Mouse (Mus musculus): Measurements from ENCODE around the gene Atp2c1. TPM values are rescaled to one million over a fixed set of nuclear protein-coding genes. Genes with fewer than 3 reads are reported as not detected.
A peak's percentile ranks its signal among the peaks of the same experiment; 100 is the strongest.

Gene Atp2c1
- polyA plus RNA-seq, 1 experiment, result 111 TPM

DNA sequence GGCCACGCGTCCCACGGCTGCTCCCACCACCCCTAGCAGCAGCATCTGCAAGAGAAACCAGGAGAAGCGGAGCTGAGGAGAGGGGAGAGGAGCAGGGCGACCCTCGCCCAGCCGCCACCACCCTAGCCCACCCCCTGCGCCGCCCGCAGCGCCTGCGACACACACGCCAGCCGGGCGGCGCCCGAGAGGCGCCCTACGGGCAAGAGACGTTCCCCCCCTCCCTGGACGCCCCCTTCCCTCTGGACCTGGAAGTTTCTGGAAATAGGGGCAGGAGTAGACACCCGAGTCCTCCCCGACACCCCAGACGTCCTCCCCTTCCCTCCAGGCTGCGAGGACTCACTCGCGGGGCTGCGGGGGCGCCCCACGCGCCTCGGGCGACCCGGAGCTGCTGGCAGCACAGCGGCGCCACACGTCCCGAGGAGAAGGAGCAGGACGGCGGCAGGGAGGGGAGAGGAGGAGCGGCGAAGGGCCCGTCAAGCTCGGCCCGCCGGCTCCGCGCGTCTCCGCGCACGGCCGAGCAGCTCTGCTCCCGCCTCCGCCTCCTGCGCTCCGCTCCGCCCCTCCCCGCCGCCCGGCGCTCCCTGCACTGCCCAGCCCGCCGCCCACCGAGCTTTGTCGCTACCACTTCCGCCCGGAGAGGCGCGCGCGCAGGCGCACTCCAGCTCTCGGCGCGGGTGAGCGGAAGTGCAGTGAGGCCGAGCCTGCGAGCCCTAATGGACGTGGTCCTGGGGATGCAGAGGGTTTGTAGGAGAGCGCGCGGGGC lies 32.4 kb downstream of the Atp2c1 start:
- Histone ChIP-seq H3K4me1 (ENCODE audit: control insufficient read depth, insufficient read depth, low read length) (peaks cover 4% of the 10 kb centered on the region), H3K4me3 (ENCODE audit: insufficient read depth, low read length) (peak overlapping the region; percentile 99), H3K27ac (ENCODE audit: insufficient read depth, low read length) (peak overlapping the region; percentile 88)
- TF ChIP-seq CTCF (IDR thresholded peaks at IDR 0.05; ENCODE audit: borderline replicate concordance, insufficient read depth, low read length) (no peak), POLR2A (IDR thresholded peaks at IDR 0.05; ENCODE audit: low read depth, low read length) (peak; percentile 83)

DNA sequence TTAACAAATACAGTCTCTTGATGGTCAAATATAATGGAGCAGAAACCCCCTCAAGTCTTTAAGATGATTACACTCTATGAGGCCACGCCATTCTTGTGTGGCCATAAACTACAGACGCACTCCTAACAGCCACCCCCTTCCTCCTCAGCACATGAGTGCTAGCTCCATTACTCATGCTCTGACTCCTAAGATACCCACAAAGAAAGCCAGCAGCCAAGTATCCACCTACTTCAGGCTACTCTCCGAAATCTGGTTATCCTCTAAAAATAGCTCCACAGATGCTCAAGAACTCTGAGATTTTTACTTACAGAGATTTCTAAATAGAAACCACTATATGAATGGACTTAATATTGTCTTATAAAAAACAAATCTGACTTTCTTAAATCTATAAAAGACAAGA lies 34.4 kb downstream of the Atp2c1 start:
- H3K4me3 ChIP-seq (ENCODE audit: insufficient read depth, low read length), result peak overlapping the region; percentile 37; the same call in 1 of the 2 replicates
- no peak for TF ChIP-seq POLR2A (IDR thresholded peaks at IDR 0.05; ENCODE audit: low read depth, low read length)
- no peak for TF ChIP-seq CTCF (IDR thresholded peaks at IDR 0.05; ENCODE audit: borderline replicate concordance, insufficient read depth, low read length)
- H3K27ac ChIP-seq (ENCODE audit: insufficient read depth, low read length), result peak overlapping the region; percentile 75; the same call in 1 of the 2 replicates
- H3K4me1 ChIP-seq (ENCODE audit: control insufficient read depth, insufficient read depth, low read length), result peaks cover 4% of the 10 kb centered on the region

DNA sequence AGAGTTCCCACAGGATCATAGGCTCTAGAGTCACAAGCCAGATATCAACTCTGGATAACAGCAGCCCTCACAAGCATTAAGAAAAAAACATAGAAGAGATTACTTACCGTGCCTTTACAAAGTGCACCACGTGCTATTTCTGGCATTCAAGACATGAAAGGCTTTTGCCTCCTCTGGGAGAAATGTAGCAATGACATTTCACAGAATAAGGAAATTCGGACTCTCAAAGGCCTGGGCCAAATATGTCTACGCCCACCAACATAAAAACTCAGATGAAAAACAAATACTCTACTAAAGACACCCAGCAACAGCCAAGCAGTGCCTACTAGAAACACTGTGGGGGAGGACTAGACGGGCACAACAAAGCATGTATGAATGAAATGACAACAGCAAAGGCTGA lies 38.8 kb downstream of the Atp2c1 start:
- Histone ChIP-seq H3K27ac (ENCODE audit: insufficient read depth, low read length) (no peak overlapping the region), H3K4me3 (ENCODE audit: insufficient read depth, low read length) (no peak overlapping the region), H3K4me1 (ENCODE audit: control insufficient read depth, insufficient read depth, low read length) (peaks cover 4% of the 10 kb centered on the region)
- TF ChIP-seq CTCF (IDR thresholded peaks at IDR 0.05; ENCODE audit: borderline replicate concordance, insufficient read depth, low read length) (no peak), POLR2A (IDR thresholded peaks at IDR 0.05; ENCODE audit: low read depth, low read length) (no peak)

DNA sequence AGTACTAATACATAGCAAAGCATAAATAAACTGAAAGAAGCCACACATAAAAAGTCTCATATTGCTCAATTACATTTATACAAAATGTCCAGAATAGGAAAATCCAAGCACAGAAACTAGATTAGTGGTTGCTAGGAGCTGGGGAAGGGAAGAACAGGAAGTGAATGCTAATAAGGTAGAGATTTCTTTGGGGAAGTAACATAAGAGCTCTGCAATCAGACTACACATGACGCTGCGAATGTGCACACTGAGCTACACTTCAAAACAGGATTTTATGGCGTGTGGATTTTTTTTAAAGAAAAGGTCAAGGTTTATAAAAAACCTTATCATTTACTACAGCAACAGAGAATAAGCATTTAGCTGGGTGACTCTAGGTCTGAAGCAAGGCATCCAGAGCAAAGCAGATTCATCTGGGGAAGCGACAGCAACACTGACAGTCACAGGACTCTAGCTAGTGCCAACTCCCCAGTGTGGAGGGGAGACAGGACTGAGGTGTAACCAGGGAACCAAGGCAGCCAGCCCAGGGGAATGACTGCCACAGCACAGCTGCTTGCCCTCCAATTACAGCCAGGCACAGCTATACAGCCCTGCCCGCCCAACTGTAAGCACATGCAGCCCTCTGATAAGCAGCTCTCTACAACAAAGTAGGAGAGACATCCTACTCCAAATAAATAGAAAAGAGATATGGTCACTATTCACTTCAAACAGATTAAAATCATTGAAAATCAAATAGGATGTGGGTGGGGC lies 42.6 kb downstream of the Atp2c1 start:
- H3K27ac ChIP-seq (ENCODE audit: insufficient read depth, low read length), result no peak overlapping the region
- TF ChIP-seq POLR2A (IDR thresholded peaks at IDR 0.05; ENCODE audit: low read depth, low read length) (no peak), CTCF (IDR thresholded peaks at IDR 0.05; ENCODE audit: borderline replicate concordance, insufficient read depth, low read length) (no peak)
- H3K4me1 ChIP-seq (ENCODE audit: control insufficient read depth, insufficient read depth, low read length), result no peaks in the 10 kb centered on the region
- H3K4me3 ChIP-seq (ENCODE audit: insufficient read depth, low read length), result no peak overlapping the region

DNA sequence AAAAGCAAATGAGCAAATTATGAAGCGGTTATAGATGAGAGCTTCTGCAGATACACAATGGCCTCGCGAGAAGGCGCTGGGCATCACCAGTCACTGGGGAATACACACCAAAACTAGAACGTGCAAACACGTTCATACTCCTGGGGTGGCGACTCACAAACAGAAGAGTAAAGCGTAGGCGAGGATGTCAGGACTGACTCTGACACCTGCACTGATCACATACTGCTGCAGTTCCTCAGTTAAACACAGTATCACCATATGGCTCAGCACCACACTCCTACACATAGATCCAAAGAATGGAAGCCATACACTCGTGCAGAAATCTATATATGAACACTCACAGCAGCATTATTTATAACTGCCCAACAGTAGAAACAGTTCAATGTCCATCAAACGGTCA lies 43.2 kb downstream of the Atp2c1 start:
- no peak for TF ChIP-seq POLR2A (IDR thresholded peaks at IDR 0.05; ENCODE audit: low read depth, low read length)
- TF ChIP-seq CTCF (IDR thresholded peaks at IDR 0.05; ENCODE audit: borderline replicate concordance, insufficient read depth, low read length), result no peak
- no peak overlapping the region for H3K27ac ChIP-seq (ENCODE audit: insufficient read depth, low read length)

DNA sequence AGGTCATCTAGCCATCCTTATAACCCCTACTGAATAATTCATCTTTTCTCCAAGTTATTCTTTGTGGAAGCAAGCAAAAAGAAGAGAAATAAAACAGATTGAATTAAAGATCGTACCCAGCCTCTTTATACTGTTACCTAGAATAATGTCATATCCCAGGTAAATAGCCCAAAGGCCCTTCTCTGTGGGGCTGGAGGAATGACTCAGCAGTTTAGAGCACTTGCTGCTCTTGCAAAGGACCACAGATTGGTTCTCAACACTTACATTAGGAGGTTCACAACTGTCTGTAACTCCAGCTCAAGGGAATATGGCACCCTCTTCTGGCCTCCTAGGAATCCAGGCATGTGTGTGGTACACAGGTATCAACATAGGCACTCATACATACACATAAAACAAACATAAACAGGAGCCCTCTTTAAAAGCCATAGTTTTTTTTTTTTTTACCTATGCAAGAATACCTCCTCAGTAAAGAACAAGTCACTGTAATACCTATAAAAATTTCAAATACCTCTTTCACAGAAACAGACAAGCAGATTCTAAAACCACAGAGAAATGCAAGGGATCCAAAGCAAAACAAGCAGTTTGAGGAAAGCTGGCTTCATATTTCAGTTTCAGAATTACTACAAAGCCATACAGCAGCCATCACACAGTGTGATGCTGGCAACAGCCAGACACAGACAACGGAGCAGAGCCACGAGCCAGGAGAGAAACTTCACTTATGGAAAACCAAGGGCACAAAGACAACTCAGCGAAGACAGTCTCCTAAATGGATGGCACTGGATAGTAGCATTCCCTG lies 44.2 kb downstream of the Atp2c1 start:
- H3K4me3 ChIP-seq (ENCODE audit: insufficient read depth, low read length), result no peak overlapping the region
- TF ChIP-seq POLR2A (IDR thresholded peaks at IDR 0.05; ENCODE audit: low read depth, low read length) (no peak), CTCF (IDR thresholded peaks at IDR 0.05; ENCODE audit: borderline replicate concordance, insufficient read depth, low read length) (no peak)
- no peak overlapping the region for H3K27ac ChIP-seq (ENCODE audit: insufficient read depth, low read length)
- no peaks in the 10 kb centered on the region for H3K4me1 ChIP-seq (ENCODE audit: control insufficient read depth, insufficient read depth, low read length)

More for the DNA sequence above, 43.2 kb downstream of the Atp2c1 start:
- no peaks in the 10 kb centered on the region for H3K4me1 ChIP-seq (ENCODE audit: control insufficient read depth, insufficient read depth, low read length)
- no peak overlapping the region for H3K4me3 ChIP-seq (ENCODE audit: insufficient read depth, low read length)

DNA sequence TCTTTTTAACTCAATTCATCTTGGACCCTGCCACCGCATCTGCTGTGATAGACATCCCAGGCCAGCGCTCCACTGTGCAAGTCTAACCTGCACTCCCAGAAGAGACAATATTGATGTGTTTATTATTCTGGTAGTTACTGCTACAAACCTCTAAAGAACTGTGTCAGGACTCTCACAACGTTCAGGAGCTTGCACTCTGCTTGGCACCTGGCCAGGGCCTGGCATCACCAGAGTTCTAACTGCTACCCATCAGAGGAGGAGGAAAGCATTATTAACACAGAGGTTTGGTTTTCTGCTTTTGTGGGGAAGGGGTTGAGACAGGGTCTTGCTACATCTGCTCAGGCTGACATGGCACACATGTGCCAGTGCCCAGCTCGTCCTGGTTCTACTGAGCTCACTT lies 45.0 kb downstream of the Atp2c1 start:
- H3K4me3 ChIP-seq (ENCODE audit: insufficient read depth, low read length), result no peak overlapping the region
- no peak for TF ChIP-seq CTCF (IDR thresholded peaks at IDR 0.05; ENCODE audit: borderline replicate concordance, insufficient read depth, low read length)
- no peak overlapping the region for H3K27ac ChIP-seq (ENCODE audit: insufficient read depth, low read length)
- H3K4me1 ChIP-seq (ENCODE audit: control insufficient read depth, insufficient read depth, low read length), result no peaks in the 10 kb centered on the region

DNA sequence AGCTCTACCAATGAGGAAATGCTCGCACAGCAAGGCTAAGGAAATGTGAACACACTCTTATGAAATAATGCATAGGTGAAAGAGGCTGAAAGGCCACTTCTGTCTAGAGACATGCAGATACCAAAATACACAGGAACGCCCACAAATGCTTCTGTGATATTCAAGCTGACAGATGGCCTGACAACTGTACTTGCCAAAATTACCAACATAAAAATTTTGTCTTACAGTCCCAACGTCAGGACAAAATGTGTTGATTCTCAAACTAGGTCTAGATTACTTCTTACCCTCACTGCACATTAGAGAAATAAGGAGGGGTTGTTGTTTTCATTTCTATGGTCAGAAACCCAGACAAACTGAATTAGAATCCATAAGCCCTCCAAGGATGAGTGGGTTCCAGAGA lies 51.0 kb downstream of the Atp2c1 start:
- no peak for TF ChIP-seq CTCF (IDR thresholded peaks at IDR 0.05; ENCODE audit: borderline replicate concordance, insufficient read depth, low read length)
- no peak for TF ChIP-seq POLR2A (IDR thresholded peaks at IDR 0.05; ENCODE audit: low read depth, low read length)
- Histone ChIP-seq H3K4me1 (ENCODE audit: control insufficient read depth, insufficient read depth, low read length) (no peaks in the 10 kb centered on the region; the same call in 1 of the 2 replicates), H3K27ac (ENCODE audit: insufficient read depth, low read length) (no peak overlapping the region), H3K4me3 (ENCODE audit: insufficient read depth, low read length) (no peak overlapping the region)

DNA sequence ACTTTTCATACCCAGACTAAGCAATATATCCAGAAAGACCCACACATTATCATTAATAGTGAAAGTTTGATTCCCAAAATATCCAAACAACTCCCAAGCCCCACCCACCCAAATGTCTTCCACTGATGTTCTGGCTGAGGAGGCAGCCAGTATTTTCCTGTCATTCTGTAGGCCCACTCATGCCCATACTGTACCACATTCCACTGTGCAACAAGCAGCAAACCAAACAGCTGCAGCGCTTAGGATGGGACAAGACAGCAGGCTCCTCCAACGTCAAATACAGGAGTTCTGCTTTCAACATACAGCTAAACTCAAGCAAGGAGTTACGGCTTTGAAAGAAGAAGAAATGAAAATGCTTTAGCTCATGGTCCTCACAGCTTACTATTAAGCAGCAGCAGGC lies 52.2 kb downstream of the Atp2c1 start:
- no peak for TF ChIP-seq CTCF (IDR thresholded peaks at IDR 0.05; ENCODE audit: borderline replicate concordance, insufficient read depth, low read length)
- no peak for TF ChIP-seq POLR2A (IDR thresholded peaks at IDR 0.05; ENCODE audit: low read depth, low read length)
- Histone ChIP-seq H3K4me1 (ENCODE audit: control insufficient read depth, insufficient read depth, low read length) (no peaks in the 10 kb centered on the region; the same call in 1 of the 2 replicates), H3K4me3 (ENCODE audit: insufficient read depth, low read length) (no peak overlapping the region), H3K27ac (ENCODE audit: insufficient read depth, low read length) (no peak overlapping the region)

All from embryonic fibroblast, embryonic 13.5 days (primary cell).